Mouse (Mus musculus) midbrain, embryonic 13.5 days (tissue): ENCODE results near the gene Olfr1183. TPM values are rescaled to one million over a fixed set of nuclear protein-coding genes. Genes with fewer than 3 reads are reported as not detected.
"Not testable (repeated sequence)": the region's sequence is repeated elsewhere in the genome, so short reads cannot be mapped to it uniquely, and the experiment has no call there.

Experiments used
- ATAC-seq: fragments of 200-750 bp; cut with Nextera tagmentation; 2 replicates; pipeline ENCODE4 v1.8.0; 2017; ENCODE audit warnings: mild to moderate bottlenecking, moderate TSS enrichment, moderate library complexity
- H3K27ac ChIP-seq: fragments of 300-500 bp; sonication (generic); 2 replicates; pipeline ENCODE4 v1.5.1; 2015; ENCODE audit warnings: inconsistent platforms, mild to moderate bottlenecking, moderate library complexity
- H3K27me3 ChIP-seq: fragments of 300-500 bp; sonication (generic); 2 replicates; pipeline ENCODE4 v1.6.1; 2015; ENCODE audit warnings: mild to moderate bottlenecking, inconsistent platforms
- H3K36me3 ChIP-seq: fragments of 300-500 bp; sonication (generic); 2 replicates; pipeline ENCODE4 v1.6.1; 2015; ENCODE audit warnings: mild to moderate bottlenecking, inconsistent platforms
- H3K4me1 ChIP-seq: fragments of 300-500 bp; sonication (generic); replicated peaks from 2 replicates; pipeline ENCODE4 v1.6.1; 2015; ENCODE audit warnings: inconsistent platforms
- H3K4me2 ChIP-seq: fragments of 300-500 bp; sonication (generic); replicated peaks from 2 replicates; pipeline ENCODE4 v1.6.1; 2015; ENCODE audit warnings: moderate library complexity, mild to moderate bottlenecking, inconsistent platforms
- H3K4me3 ChIP-seq: fragments of 300-500 bp; sonication (generic); replicated peaks from 2 replicates; pipeline ENCODE4 v1.5.1; 2015; ENCODE audit warnings: mild to moderate bottlenecking, inconsistent platforms
- H3K9ac ChIP-seq: fragments of 300-500 bp; sonication (generic); replicated peaks from 2 replicates; pipeline ENCODE4 v1.6.1; 2015; ENCODE audit warnings: mild to moderate bottlenecking, inconsistent platforms
- H3K9me3 ChIP-seq: fragments of 300-500 bp; sonication (generic); 2 replicates; pipeline ENCODE4 v1.6.1; 2016; ENCODE audit warnings: mild to moderate bottlenecking, inconsistent platforms
- WGBS: fragments of 180-500 bp; shearing (Covaris S2); methylation state at CpG from one replicate; pipeline ENCODE4 v1.1.7; 2015; 5-methylcytosine and 5-hydroxymethylcytosine counted together
- polyA plus RNA-seq: library from polyadenylated mRNA; unstranded; fragments of >200 nt; fragmentation: Nextera tagmentation; extraction: Ambion mirVana; gene quantifications from 2 replicates; pipeline ENCODE4 v1.2.1, GENCODE M21; 2015

Olfr1183 gene
- polyA plus RNA-seq = not detected in 2 replicates

DNA sequence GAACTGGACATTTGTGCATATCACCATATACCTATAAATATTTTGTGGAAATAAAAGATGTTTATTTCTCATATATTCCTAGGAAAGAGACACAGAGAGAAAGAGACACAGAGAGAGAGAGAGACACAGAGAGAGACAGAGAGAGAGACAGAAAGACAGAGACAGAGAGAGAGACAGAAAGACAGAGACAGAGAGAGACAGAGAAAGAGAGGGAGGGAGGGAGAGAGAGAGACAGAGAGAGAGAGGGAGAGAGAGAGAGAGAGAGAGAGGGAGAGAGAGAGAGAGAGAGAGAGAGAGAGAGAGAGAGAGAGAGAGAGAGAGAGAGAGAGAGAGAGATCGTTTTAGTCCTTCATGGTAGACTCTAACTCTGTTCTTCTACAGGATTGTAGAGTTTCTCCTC lies at the start of gene Olfr1183:
Olfr1183 (plus strand) TSS at position 301 of the 400 bp plus-strand sequence.
- not testable (repeated sequence) for H3K36me3 ChIP-seq, ATAC-seq, H3K27ac ChIP-seq, H3K9ac ChIP-seq, H3K27me3 ChIP-seq, H3K9me3 ChIP-seq, H3K4me3 ChIP-seq, H3K4me2 ChIP-seq, H3K4me1 ChIP-seq
- 100% methylated on average over 1 of the region's 1 CpGs for WGBS

DNA sequence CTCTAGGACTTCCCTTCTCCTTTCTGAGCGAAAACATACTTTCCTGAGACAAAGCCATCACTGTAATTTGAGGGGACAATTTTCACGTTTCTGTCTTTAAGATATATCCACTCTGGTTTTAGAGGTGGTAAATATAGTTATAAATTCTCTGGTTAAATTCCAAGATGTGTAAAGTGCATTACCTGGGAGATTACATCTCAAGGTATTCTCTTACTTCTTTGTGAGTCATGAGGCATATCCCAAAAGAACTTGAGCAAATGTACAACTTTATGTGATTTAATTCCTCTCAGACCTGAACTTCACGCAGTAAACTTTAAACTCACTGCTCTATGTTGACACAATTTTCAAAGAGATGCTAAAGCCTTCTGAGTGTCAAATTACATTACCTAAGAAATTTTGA lies 48.3 kb upstream of the Olfr1183 start, which contains the start of gene Olfr1179:
Olfr1179 (minus strand) TSS at position 101 of the 400 bp plus-strand sequence.
- Histone ChIP-seq H3K27me3 (no peaks in the 10 kb centered on the region), H3K4me2 (no peak within 1 kb of the TSS), H3K27ac (no peak within 1 kb of the TSS), H3K9me3 (no peaks in the 10 kb centered on the region), H3K4me1 (no peaks in the 10 kb centered on the region), H3K9ac (no peak within 1 kb of the TSS), H3K4me3 (no peak within 1 kb of the TSS), H3K36me3 (no peaks in the 10 kb centered on the region)
- ATAC-seq = no peak
- 89% methylated on average over 3 of the region's 3 CpGs for WGBS

DNA sequence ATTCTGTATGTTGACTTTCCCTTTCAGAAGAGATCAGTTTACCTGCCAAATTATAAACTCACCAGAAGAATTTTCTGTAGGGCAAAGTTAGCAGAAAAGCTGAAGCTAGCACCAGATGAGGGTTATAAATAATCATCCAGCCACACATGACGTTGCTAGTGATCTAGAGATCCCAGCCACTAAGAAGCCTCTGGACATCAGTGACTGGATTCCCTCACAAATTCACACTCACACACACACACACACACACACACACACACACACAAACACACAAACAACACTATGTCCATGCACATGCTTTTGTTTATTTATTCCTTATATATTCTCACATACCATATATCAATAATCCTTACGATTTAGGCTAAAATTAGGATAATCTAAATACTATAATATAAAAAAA lies 35.6 kb upstream of the Olfr1183 start, which contains the start of gene Olfr1180:
Olfr1180 (minus strand) TSS at position 101 of the 400 bp plus-strand sequence.
- no peaks in the 10 kb centered on the region for H3K27me3 ChIP-seq
- ATAC-seq = no peak
- no peaks in the 10 kb centered on the region for H3K9me3 ChIP-seq
- no peak within 1 kb of the TSS for H3K4me2 ChIP-seq
- H3K36me3 ChIP-seq = no peaks in the 10 kb centered on the region
- no peak within 1 kb of the TSS for H3K27ac ChIP-seq
- no peak within 1 kb of the TSS for H3K9ac ChIP-seq
- 73% methylated on average over 2 of the region's 2 CpGs for WGBS
- H3K4me3 ChIP-seq = no peak within 1 kb of the TSS
- H3K4me1 ChIP-seq = no peaks in the 10 kb centered on the region

DNA sequence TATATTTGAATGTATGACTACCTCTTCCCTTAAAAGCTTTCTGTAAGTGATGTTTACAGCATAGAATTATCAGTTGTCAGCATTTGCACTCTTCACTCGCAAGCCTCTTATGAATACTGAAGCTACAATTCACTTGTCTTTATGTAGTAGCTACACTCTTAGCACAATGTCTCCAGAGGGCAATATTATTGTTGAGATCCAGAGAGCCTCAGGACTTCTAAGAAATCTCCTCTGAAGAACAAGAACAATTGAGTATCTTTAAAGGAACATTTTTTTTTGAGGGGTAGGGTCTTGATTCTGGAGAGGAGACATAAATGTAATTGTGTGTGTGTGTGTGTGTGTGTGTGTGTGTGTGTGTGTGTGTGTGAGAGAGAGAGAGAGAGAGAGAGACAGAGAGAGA lies 28.6 kb upstream of the Olfr1183 start, which contains the start of gene Olfr1181:
Olfr1181 (minus strand) TSS at position 101 of the 400 bp plus-strand sequence.
- Histone ChIP-seq H3K9ac (no peak within 1 kb of the TSS), H3K4me3 (no peak within 1 kb of the TSS), H3K36me3 (no peaks in the 10 kb centered on the region), H3K27ac (no peak within 1 kb of the TSS), H3K27me3 (no peaks in the 10 kb centered on the region), H3K4me2 (no peak within 1 kb of the TSS), H3K4me1 (no peaks in the 10 kb centered on the region), H3K9me3 (no peaks in the 10 kb centered on the region)
- no peak for ATAC-seq
- 97% methylated on average over 1 of the region's 1 CpGs for WGBS

DNA sequence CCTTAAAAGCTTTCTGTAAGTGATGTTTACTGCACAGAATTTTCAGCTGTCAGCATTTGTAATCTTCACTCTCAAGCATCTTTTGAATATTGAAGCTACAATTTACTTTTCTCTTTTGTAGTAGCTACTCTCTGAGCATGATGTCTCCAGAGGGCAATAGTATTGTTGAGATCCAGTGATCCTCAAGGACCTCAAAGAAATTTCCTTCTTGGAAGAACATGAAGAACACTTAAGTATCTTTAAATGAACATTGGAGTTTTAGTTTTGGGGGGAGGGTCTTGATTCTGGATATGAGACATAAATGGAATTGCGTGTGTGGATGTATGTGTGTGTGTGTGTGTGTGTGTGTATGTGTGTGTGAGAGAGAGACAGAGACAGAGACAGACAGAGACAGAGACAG lies 5.6 kb upstream of the Olfr1183 start, which contains the start of gene Gm13757:
Gm13757 (minus strand) TSS at position 101 of the 400 bp plus-strand sequence.
- 93% methylated on average over 1 of the region's 1 CpGs for whole genome bisulfite sequencing
- Histone ChIP-seq H3K9ac (no peak within 1 kb of the TSS), H3K4me1 (no peaks in the 10 kb centered on the region), H3K4me3 (no peak within 1 kb of the TSS), H3K27ac (no peak within 1 kb of the TSS), H3K27me3 (no peaks in the 10 kb centered on the region), H3K4me2 (no peak within 1 kb of the TSS), H3K36me3 (no peaks in the 10 kb centered on the region), H3K9me3 (no peaks in the 10 kb centered on the region)
- ATAC-seq = no peak

DNA sequence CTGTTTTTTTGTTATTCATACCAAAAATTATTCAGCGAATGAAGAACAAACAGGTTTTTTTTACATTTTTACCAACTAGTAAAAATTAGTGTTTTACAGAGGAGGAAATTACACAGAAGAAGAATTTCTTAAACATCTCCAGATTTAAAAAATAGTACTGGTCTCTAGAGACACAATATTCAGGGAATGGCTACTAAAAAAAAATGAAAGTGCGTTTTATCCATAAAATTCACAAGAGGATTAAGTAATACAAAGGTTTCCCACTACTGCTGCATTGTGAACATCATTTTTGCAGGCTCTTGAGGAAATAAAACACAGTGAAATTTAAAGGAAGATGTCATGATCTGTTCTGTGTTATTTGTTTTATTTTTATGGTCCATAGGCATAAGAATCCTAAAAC lies 28.6 kb downstream of the Olfr1183 start, which contains the start of gene Olfr1184:
Olfr1184 (plus strand) TSS at position 301 of the 400 bp plus-strand sequence.
- Histone ChIP-seq H3K4me2 (no peak within 1 kb of the TSS), H3K4me1 (no peaks in the 10 kb centered on the region), H3K9ac (no peak within 1 kb of the TSS), H3K4me3 (no peak within 1 kb of the TSS), H3K9me3 (no peaks in the 10 kb centered on the region), H3K27ac (no peak within 1 kb of the TSS), H3K36me3 (no peaks in the 10 kb centered on the region), H3K27me3 (no peaks in the 10 kb centered on the region)
- 87% methylated on average over 2 of the region's 2 CpGs for WGBS
- ATAC-seq = no peak

DNA sequence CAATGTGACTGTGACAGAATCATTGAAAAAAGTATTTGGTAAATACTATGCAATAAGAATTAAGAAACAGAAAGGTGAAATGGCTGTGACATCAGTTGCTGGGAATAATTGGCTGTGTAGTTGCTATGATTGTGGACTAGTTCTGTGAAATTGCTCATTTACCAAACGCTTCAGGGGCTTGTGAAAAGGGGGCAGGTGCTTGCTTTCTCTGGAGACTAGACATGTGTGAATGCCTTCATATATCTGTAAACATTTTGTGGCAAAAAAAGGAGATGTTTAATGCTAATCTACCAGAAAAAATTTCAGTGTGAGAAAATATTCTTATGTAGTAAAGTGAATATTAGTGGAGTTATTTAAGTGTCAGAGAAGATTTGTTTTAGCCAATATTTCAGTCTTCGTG lies 38.4 kb downstream of the Olfr1183 start, which contains the start of gene Olfr1185-ps1:
Olfr1185-ps1 (plus strand) TSS at position 301 of the 400 bp plus-strand sequence.
- Histone ChIP-seq H3K4me2 (no peak within 1 kb of the TSS), H3K4me1 (no peaks in the 10 kb centered on the region), H3K9ac (no peak within 1 kb of the TSS), H3K27ac (no peak within 1 kb of the TSS), H3K4me3 (no peak within 1 kb of the TSS), H3K27me3 (no peaks in the 10 kb centered on the region), H3K36me3 (no peaks in the 10 kb centered on the region), H3K9me3 (no peaks in the 10 kb centered on the region)
- WGBS = 79% methylated on average over 2 of the region's 2 CpGs
- ATAC-seq = no peak

DNA sequence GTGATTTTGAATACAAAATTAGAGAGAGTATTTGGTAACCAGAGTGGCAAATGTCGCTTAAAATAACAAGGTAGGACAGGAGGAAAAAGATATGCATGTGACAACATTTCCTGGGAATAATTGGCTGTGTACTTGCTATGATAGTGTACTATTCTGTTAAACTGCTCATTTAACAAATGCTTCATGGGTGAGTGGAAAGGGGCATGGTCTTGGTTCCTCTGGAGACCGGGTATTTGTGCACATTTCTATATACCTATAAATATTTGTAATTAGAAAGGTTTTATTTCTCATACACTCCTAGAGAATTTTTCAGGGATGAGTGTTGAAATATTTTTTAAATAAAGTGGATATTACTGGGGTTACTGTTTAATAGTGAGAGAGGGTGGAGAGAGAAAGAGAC lies 63.6 kb downstream of the Olfr1183 start, which contains the start of gene Olfr1186:
Olfr1186 (plus strand) TSS at position 301 of the 400 bp plus-strand sequence.
- H3K4me3 ChIP-seq = no peak within 1 kb of the TSS
- no peaks in the 10 kb centered on the region for H3K36me3 ChIP-seq
- H3K9ac ChIP-seq = no peak within 1 kb of the TSS
- no peak within 1 kb of the TSS for H3K27ac ChIP-seq
- ATAC-seq = no peak
- H3K27me3 ChIP-seq = no peaks in the 10 kb centered on the region
- H3K9me3 ChIP-seq = no peaks in the 10 kb centered on the region
- H3K4me1 ChIP-seq = no peaks in the 10 kb centered on the region
- H3K4me2 ChIP-seq = no peak within 1 kb of the TSS
- 85% methylated on average over 2 of the region's 2 CpGs for WGBS

Other genes with a start within 250 kb of the Olfr1183 start
- gene Olfr1170, start 226.5 kb upstream of the Olfr1183 start, polyA plus RNA-seq = not detected in 2 replicates
- gene Olfr1173, start 175.0 kb upstream of the Olfr1183 start, polyA plus RNA-seq = not detected in 2 replicates
- not detected in 2 replicates for gene Olfr1174-ps, start 139.7 kb upstream of the Olfr1183 start, polyA plus RNA-seq
- not detected in 2 replicates for gene Olfr1175-ps, start 127.7 kb upstream of the Olfr1183 start, polyA plus RNA-seq
- not detected in 2 replicates for gene Olfr1176, start 118.1 kb upstream of the Olfr1183 start, polyA plus RNA-seq
- not detected in 2 replicates for gene Olfr1177-ps, start 108.4 kb upstream of the Olfr1183 start, polyA plus RNA-seq
- gene Olfr1178, start 67.8 kb upstream of the Olfr1183 start, polyA plus RNA-seq = not detected in 2 replicates
- not detected in 2 replicates for gene Olfr1179, start 48.4 kb upstream of the Olfr1183 start, polyA plus RNA-seq
- not detected in 2 replicates for gene Olfr1180, start 35.7 kb upstream of the Olfr1183 start, polyA plus RNA-seq
- gene Olfr1181, start 28.7 kb upstream of the Olfr1183 start, polyA plus RNA-seq = not detected in 2 replicates
- gene Gm13757, start 5.7 kb upstream of the Olfr1183 start, polyA plus RNA-seq = not detected in 2 replicates
- not detected in 2 replicates for gene Olfr1184, start 28.7 kb downstream of the Olfr1183 start, polyA plus RNA-seq
- gene Olfr1185-ps1, start 38.5 kb downstream of the Olfr1183 start, polyA plus RNA-seq = not detected in 2 replicates
- gene Olfr1186, start 63.7 kb downstream of the Olfr1183 start, polyA plus RNA-seq = not detected in 2 replicates
- gene Olfr1188, start 102.1 kb downstream of the Olfr1183 start, polyA plus RNA-seq = not detected in 2 replicates
- not detected in 2 replicates for gene Olfr1189, start 131.6 kb downstream of the Olfr1183 start, polyA plus RNA-seq
- not detected in 2 replicates for gene Olfr1191-ps1, start 185.7 kb downstream of the Olfr1183 start, polyA plus RNA-seq
- not detected in 2 replicates for gene Olfr1192-ps1, start 193.6 kb downstream of the Olfr1183 start, polyA plus RNA-seq
- not detected in 2 replicates for gene Olfr1193, start 220.8 kb downstream of the Olfr1183 start, polyA plus RNA-seq
- gene Olfr1195, start 234.3 kb downstream of the Olfr1183 start, polyA plus RNA-seq = not detected in 2 replicates
- gene Olfr1196, start 249.7 kb downstream of the Olfr1183 start, polyA plus RNA-seq = 0.11 TPM in 1 of 2 replicates, not detected in the other